Mouse (Mus musculus) layer of hippocampus, adult 18-20 months (tissue): ENCODE measurements at regions not wholly inside any gene's neighbourhood (a gene's known extent, or its start where the extent isn't known, plus 50 kb on each side); places are given as distances from the start of the nearest gene placed in this dataset.

Experiments
- DNase-seq, 2 experiments: peaks; one replicate each; pipeline ENCODE4 v3.0.0; 2022; ENCODE audit warnings: low spot score in 2 of 2

- DNase-seq, result no peak
Observed at GRCm38 (mm10) chr3:138662625-138663024, 79.4 kb upstream of the Tspan5 start.

- no peak for DNase-seq
Observed at GRCm38 (mm10) chr3:138668394-138669092, 73.5 kb upstream of the Tspan5 start.

GRCm38 (mm10) chr3:138675881-138676280 lies 66.1 kb upstream of the Tspan5 start:
- DNase-seq, result no peak

- DNase-seq, result no peak
Observed at GRCm38 (mm10) chr3:138678351-138678750, 63.6 kb upstream of the Tspan5 start.

- peak in 1 of 2 experiments; percentile 4 for DNase-seq
Observed at GRCm38 (mm10) chr3:138686636-138687230, 55.3 kb upstream of the Tspan5 start.

GRCm38 (mm10) chr3:138688606-138689005 lies 53.4 kb upstream of the Tspan5 start:
- DNase-seq, result no peak
